Mouse (Mus musculus) brain, embryonic 14.5 days (tissue): ENCODE data around the gene Gm6899. TPM values are rescaled to one million over a fixed set of nuclear protein-coding genes. Genes with fewer than 3 reads are reported as not detected.

Source experiments
- DNase-seq: peaks from one replicate; pipeline ENCODE4 v3.0.0-alpha.2; 2011; ENCODE audit warnings: low read depth
- CTCF ChIP-seq: fragments of 200-500 bp; IDR thresholded peaks from 2 replicates; pipeline ENCODE4 v1.5.1; 2012; ENCODE audit warnings: inconsistent platforms, mild to moderate bottlenecking, moderate library complexity, borderline replicate concordance; ENCODE audit not compliant: insufficient read depth, insufficient read length; ENCODE audit errors: extremely low read depth
- POLR2A ChIP-seq: fragments of 200-500 bp; IDR thresholded peaks from 2 replicates; pipeline ENCODE4 v1.6.1; 2012; ENCODE audit warnings: mild to moderate bottlenecking, inconsistent platforms, borderline replicate concordance; ENCODE audit not compliant: poor library complexity, insufficient read depth, insufficient read length, severe bottlenecking; ENCODE audit errors: extremely low read depth
- polyA plus RNA-seq: library from polyadenylated mRNA; depleted of rRNA; stranded (reverse); fragments of >200 nt; gene quantifications from 2 replicates; pipeline ENCODE4 v1.2.3, GENCODE M21; 2012; rRNA removed

The Gm6899 gene
- polyA plus RNA-seq, 1 experiment = not detected

DNA sequence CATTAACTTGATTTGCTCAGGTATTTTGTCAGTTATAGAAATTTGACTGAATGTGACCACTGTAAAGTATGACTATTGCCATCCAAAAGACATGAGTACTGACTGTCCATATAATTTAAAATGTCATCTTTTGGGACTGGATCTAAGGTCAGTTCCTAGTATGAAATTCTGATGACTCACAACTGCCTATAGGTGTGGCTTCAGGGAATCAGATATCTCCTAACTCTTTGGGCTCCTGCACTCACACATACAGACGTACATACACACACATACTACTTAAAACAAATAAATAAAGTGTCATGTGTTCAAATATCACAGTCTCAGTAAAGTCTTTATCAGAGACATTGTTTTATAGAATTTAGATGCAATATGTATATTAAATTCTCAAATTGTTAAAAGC, 5.8 kb downstream of the Gm6899 start:
- no peak for DNase-seq
- TF ChIP-seq CTCF (no peak), POLR2A (no peak)

DNA sequence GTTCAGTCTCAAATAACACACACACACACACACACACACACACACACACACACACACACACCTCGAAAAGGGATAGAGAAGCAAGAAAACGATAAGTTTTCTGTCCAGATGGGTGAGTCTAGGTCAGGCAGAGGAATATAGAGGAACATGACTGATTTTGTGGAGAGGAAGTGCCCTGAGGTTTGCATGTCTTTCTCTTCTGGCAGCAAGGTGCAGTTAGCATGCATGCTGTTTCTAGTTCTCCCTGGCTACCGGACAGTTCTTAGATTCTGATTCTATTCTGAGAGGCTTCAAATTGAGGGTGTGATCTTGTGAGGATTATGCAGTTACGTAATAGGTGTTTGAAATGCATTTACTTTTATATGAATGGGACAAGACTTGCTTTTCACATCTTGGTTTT, 7.7 kb downstream of the Gm6899 start:
- no peak for DNase-seq
- TF ChIP-seq CTCF (no peak), POLR2A (no peak)

DNA sequence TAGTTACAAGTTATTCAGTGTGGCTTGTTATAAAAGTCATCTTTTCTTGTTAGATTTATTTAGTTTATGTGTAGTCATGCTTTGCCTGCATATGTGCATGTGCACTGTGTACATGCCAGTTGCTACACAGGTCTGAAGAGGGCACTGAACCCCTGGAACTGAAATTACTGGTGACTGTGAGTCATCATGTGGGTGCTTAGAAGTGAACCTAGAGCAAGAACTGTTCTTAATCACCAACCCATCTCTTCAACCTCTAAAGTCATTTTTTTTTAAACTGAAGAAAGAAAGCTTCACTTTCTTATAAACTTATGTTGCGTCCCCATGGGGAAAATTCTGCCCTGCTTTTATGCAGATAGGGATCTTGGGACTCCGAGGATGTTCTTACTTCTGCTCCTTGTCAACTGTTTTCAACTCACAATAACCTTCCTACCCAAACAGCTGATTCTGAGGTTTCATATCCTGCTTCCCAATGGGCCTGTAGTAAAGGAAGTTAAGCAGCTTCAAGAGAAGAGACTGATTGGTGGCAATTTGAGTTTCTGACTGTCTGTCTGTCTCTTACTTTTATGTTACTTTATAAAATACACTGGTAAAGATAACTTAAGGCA, 8.6 kb downstream of the Gm6899 start:
- DNase-seq = no peak
- no peak for TF ChIP-seq POLR2A
- TF ChIP-seq CTCF = no peak

DNA sequence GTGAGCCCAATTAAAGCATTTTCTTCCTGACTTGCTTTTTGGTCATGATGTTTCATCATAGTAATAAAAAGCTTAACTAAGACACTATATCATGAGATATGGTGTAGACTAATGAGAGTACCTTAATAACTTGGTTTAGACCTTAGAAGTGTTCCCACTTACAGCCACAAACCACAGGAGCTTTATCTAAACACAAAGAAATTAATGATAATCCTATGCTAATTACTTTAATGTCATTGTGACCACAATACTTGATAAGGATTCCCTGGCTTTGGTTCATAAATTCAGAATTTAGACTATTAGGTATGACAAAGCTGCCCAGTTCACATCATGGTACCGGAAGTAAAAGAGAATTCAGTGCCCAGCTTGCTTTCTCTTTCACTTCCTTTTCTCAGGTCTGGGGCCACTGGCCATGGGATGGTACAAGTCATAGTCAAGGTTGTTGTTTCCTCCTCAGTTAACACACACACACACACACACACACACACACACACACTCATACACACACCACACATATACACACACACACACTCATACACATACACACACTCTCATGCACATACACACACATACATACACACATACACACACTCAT, 11.1 kb downstream of the Gm6899 start:
- TF ChIP-seq POLR2A = no peak
- TF ChIP-seq CTCF = no peak
- no peak for DNase-seq

DNA sequence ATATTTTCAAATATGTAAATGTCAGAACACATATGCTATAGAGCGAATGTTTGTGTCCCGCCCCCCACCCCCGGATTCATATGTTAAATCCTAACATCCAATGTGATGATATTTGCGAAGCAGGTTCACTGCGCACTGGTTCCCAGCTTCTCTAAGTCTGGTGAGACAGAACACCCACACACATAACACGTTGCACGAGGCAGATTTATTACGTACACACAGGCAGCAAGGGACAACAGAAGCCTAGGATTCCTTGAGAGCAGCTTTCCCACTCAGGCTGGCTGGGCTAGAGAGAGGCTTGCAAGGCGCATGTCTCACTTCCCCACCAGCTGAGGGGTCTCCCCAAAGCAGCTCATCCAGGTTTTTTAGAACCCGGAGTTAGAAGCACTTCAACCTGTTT, 15.8 kb downstream of the Gm6899 start:
- TF ChIP-seq CTCF = no peak
- no peak for TF ChIP-seq POLR2A
- peak; percentile 39 for DNase-seq

DNA sequence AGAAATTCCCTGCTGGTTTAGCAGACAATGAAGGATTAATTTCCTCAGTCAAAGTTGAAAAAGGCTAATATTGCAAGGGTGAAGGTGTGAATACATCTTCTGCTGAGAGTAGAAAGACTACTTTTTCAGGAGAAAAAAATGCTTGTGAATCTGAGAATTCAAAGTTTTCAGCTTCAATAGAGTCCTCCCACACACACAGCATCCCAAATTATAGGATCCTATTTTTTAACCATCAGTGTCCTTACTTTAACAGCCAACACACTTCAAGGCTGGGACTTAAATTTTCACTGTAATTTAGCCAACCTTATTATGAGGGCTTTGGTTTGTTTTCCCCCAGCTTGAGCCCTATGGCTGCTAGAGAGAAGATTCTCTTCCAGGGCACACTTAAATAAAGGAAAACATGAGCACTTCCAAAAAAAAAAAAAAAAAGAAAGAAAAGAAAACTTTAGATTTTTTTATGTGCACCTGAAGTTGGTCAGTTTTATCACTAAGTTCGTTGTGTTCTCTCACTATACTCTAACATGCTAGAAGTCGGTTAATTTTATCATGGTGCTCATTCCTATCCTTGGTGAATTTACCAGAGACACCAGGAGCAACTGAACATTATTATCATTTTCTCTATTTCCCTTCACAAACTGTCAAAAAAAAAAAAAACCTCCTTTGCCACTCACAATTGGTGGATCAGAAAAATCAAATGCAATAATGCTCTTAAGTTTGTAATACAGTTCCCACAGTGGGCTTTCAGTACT, 25.6 kb downstream of the Gm6899 start:
- TF ChIP-seq CTCF (no peak), POLR2A (no peak)
- no peak for DNase-seq

DNA sequence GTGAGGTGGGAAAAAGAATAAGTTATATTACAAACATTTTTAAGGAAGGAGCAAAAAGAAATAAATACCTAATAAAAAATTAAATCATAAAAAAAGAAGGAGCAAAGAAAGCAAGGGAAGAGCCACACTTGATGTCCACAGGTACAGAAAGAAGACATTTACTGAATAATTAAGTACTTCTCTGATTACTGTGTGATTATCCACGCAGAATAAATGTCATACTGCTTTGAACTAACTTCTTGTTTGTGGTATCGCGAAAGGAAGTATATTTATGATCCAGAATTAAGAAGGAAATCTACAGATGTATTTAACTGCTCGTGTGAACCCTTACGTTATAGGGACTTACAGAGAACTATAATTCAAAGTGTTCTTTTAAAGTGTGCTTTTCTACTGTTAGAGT, 29.7 kb downstream of the Gm6899 start:
- no peak for DNase-seq
- TF ChIP-seq CTCF (no peak), POLR2A (no peak)

DNA sequence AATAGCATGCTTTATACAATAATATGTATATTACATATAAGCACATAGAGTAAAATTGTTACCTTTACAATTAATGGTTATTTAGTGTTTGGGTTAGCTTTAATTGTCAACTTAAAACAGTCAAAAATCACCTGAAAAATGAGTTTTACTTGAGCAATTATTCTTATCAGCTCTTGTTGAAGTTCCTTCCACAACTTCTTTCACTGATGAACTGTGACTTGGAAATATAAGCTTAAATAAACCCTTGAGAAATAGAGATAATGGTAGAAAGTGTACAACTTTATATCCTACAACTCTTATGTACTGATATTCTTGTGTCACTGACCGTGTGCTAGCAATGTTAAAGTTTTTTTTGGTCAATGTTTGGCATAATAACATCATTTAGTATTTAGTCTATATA, 43.2 kb downstream of the Gm6899 start:
- no peak for DNase-seq
- no peak for TF ChIP-seq CTCF
- TF ChIP-seq POLR2A = no peak

DNA sequence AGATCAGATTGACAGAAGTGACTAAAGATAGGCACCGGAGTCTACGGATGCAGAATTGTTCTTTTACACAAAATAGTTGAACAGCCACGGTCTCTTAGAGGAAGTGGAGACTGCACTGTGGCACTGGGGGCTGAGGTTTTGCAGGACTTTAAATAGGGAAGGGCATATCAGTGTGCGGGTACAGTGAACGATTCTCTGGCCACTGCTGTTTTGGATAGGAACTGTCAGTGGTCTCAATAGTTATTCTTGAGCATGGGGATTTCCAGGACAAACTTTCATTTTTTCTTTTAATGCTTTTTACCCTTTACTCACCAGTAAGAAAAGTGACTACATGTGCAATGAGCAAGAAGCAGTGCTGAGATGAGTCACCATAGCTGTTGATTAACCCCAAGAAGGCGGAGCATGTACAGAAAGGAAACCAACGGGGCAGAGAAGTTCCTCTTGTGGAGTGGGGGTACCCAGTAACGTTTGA, 47.3 kb downstream of the Gm6899 start:
- no peak for TF ChIP-seq POLR2A
- TF ChIP-seq CTCF = no peak
- no peak for DNase-seq

DNA sequence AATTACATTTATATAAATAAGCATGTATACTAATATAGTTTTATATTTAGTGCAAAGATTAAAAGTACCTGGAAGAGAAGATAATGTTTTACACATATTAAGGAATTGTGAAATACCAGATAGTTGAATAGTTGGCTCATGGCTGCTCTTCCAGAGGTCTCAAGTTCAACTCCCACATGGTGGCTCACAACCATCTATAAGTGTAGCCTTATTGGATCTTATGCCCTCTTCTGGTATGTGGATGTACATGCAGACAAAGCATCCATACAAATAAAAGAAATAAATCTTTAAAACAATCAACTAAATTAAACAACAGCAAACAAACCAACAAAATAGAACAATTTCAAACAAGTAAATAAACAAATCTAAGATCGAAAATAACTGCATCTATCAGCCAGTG, 49.1 kb downstream of the Gm6899 start:
- no peak for DNase-seq
- TF ChIP-seq CTCF = no peak
- no peak for TF ChIP-seq POLR2A

Other genes starting within 250 kb of the Gm6899 start
- gene Fancl, start 207.1 kb upstream of the Gm6899 start, polyA plus RNA-seq = 9.1 and 10.3 TPM in 2 replicates
- gene Vrk2, start 758 bp downstream of the Gm6899 start, polyA plus RNA-seq = 2.0 and 3.1 TPM in 2 replicates